Mouse (Mus musculus) liver, postnatal 0 days (tissue): ENCODE measurements at regions not wholly inside any gene's neighbourhood (a gene's known extent, or its start where the extent isn't known, plus 50 kb on each side); places are given as distances from the start of the nearest gene placed in this dataset.

Source experiments
- ATAC-seq: fragments of 200-750 bp; cut with Nextera tagmentation; 2 replicates; pipeline ENCODE4 v1.8.0; 2017; ENCODE audit warnings: mild to moderate bottlenecking, moderate library complexity
- DNase-seq: peaks from one replicate; pipeline ENCODE4 v3.0.0-alpha.2; 2016
- H3K27ac ChIP-seq: fragments of 300-500 bp; sonication (generic); 2 replicates; pipeline ENCODE4 v1.5.1; 2014; ENCODE audit warnings: antibody characterized with exemption, moderate library complexity, mild to moderate bottlenecking, low read depth
- H3K27me3 ChIP-seq: fragments of 300-500 bp; sonication (generic); 2 replicates; pipeline ENCODE4 v1.6.1; 2014; ENCODE audit warnings: low read length, control low read depth, mixed read lengths; ENCODE audit not compliant: insufficient read depth
- H3K36me3 ChIP-seq: fragments of 300-500 bp; sonication (generic); replicated peaks from 2 replicates; pipeline ENCODE4 v1.6.1; 2014; ENCODE audit warnings: mild to moderate bottlenecking, control low read depth, low read length, moderate library complexity, mixed read lengths; ENCODE audit not compliant: insufficient read depth
- H3K4me1 ChIP-seq: fragments of 300-500 bp; sonication (generic); 2 replicates; pipeline ENCODE4 v1.6.1; 2014; ENCODE audit warnings: antibody characterized with exemption, mild to moderate bottlenecking, control low read depth; ENCODE audit not compliant: insufficient read depth
- H3K4me2 ChIP-seq: fragments of 300-500 bp; sonication (generic); 2 replicates; pipeline ENCODE4 v1.6.1; 2014; ENCODE audit warnings: low read depth, mild to moderate bottlenecking, low read length, moderate library complexity, mixed read lengths
- H3K4me3 ChIP-seq: fragments of 300-500 bp; sonication (generic); 2 replicates; pipeline ENCODE4 v1.5.1; 2014; ENCODE audit warnings: low read depth, low read length
- H3K9ac ChIP-seq: fragments of 300-500 bp; sonication (generic); replicated peaks from 2 replicates; pipeline ENCODE4 v1.6.1; 2014; ENCODE audit warnings: mild to moderate bottlenecking, moderate library complexity
- H3K9me3 ChIP-seq: fragments of 300-500 bp; sonication (generic); 2 replicates; pipeline ENCODE4 v1.6.1; 2016; ENCODE audit warnings: mild to moderate bottlenecking, control low read depth, low read length, mixed read lengths
- CTCF ChIP-seq: sonication (generic); IDR thresholded peaks from 2 replicates; pipeline ENCODE4 v1.5.1; 2016; ENCODE audit warnings: antibody characterized with exemption, low read depth
- EP300 ChIP-seq: IDR thresholded peaks from 2 replicates; pipeline ENCODE4 v1.6.1; 2016; ENCODE audit warnings: antibody characterized with exemption, low read depth, mild to moderate bottlenecking
- WGBS: fragments of 180-500 bp; shearing (Covaris S2); extraction: QIAGEN DNeasy Blood & Tissue Kit; methylation state at CpG from one replicate; pipeline ENCODE4 v1.1.7; 2014; ENCODE audit not compliant: insufficient replicate concordance; 5-methylcytosine and 5-hydroxymethylcytosine counted together

- H3K36me3 ChIP-seq, result no peaks in the 10 kb centered on the region
- no peak overlapping the region for H3K27ac ChIP-seq
- H3K9me3 ChIP-seq, result no peaks in the 10 kb centered on the region
- DNase-seq (no peak), ATAC-seq (no peak)
- H3K4me2 ChIP-seq, result no peak overlapping the region
- H3K4me1 ChIP-seq, result no peaks in the 10 kb centered on the region
- no peak overlapping the region for H3K4me3 ChIP-seq
- 45% methylated on average over 4 of the region's 4 CpGs for WGBS
- TF ChIP-seq CTCF (no peak), EP300 (no peak)
- no peak overlapping the region for H3K9ac ChIP-seq
- H3K27me3 ChIP-seq, result no peaks in the 10 kb centered on the region
Observed at GRCm38 (mm10) chr11:84619713-84620112, 94.4 kb upstream of the Lhx1 start.

- no peak for ATAC-seq
- 83% methylated on average over 3 of the region's 3 CpGs for WGBS
- TF ChIP-seq EP300, result no peak
- TF ChIP-seq CTCF, result peak; percentile 43
Observed at GRCm38 (mm10) chr11:84618576-84618975, 93.2 kb upstream of the Lhx1 start.

GRCm38 (mm10) chr11:84612982-84613720, 87.8 kb upstream of the Lhx1 start:
- Histone ChIP-seq H3K4me3 (no peak overlapping the region), H3K4me1 (no peaks in the 10 kb centered on the region), H3K9ac (no peak overlapping the region), H3K36me3 (no peaks in the 10 kb centered on the region), H3K27me3 (0 out of 2 replicates have a peak, but pooled peaks cover 4% of the 10 kb centered on the region), H3K4me2 (no peak overlapping the region), H3K9me3 (no peaks in the 10 kb centered on the region), H3K27ac (no peak overlapping the region)
- WGBS, result 38% methylated on average over 9 of the region's 9 CpGs
- no peak for DNase-seq
- TF ChIP-seq CTCF, result no peak
- ATAC-seq, result no peak

More at GRCm38 (mm10) chr11:84618576-84618975, 93.2 kb upstream of the Lhx1 start:
- no peaks in the 10 kb centered on the region for H3K27me3 ChIP-seq
- no peaks in the 10 kb centered on the region for H3K4me1 ChIP-seq
- no peak overlapping the region for H3K9ac ChIP-seq
- H3K36me3 ChIP-seq, result no peaks in the 10 kb centered on the region
- no peaks in the 10 kb centered on the region for H3K9me3 ChIP-seq
- H3K4me2 ChIP-seq, result no peak overlapping the region
- no peak overlapping the region for H3K4me3 ChIP-seq
- no peak overlapping the region for H3K27ac ChIP-seq
- no peak for DNase-seq

- Histone ChIP-seq H3K9me3 (no peaks in the 10 kb centered on the region), H3K9ac (no peak overlapping the region), H3K27me3 (0 out of 2 replicates have a peak, but pooled peaks cover 4% of the 10 kb centered on the region), H3K4me3 (no peak overlapping the region), H3K4me1 (no peaks in the 10 kb centered on the region), H3K27ac (no peak overlapping the region), H3K36me3 (no peaks in the 10 kb centered on the region), H3K4me2 (no peak overlapping the region)
- ATAC-seq (no peak), DNase-seq (no peak)
- TF ChIP-seq CTCF (0 out of 2 replicates have a peak, but pooled peaks have one; percentile 12), EP300 (no peak)
- 42% methylated on average over 4 of the region's 4 CpGs for WGBS
Observed at GRCm38 (mm10) chr11:84611625-84611879, 86.2 kb upstream of the Lhx1 start.

- Histone ChIP-seq H3K9me3 (no peaks in the 10 kb centered on the region), H3K27ac (no peak overlapping the region), H3K27me3 (0 out of 2 replicates have a peak, but pooled peaks cover 4% of the 10 kb centered on the region), H3K4me1 (no peaks in the 10 kb centered on the region), H3K9ac (no peak overlapping the region), H3K4me2 (no peak overlapping the region), H3K36me3 (no peaks in the 10 kb centered on the region), H3K4me3 (no peak overlapping the region)
- no peak for ATAC-seq
- 69% methylated on average over 7 of the region's 7 CpGs for WGBS
- TF ChIP-seq EP300 (no peak), CTCF (no peak)
- DNase-seq, result no peak
Observed at GRCm38 (mm10) chr11:84610774-84611624, 85.7 kb upstream of the Lhx1 start.

- Histone ChIP-seq H3K27me3 (peaks cover 8% of the 10 kb centered on the region; the same call in 1 of the 2 replicates), H3K9me3 (no peaks in the 10 kb centered on the region), H3K27ac (no peak overlapping the region), H3K9ac (no peak overlapping the region), H3K4me2 (no peak overlapping the region), H3K4me3 (no peak overlapping the region), H3K36me3 (no peaks in the 10 kb centered on the region), H3K4me1 (no peaks in the 10 kb centered on the region; the same call in 1 of the 2 replicates)
- WGBS, result 18% methylated on average over 6 of the region's 6 CpGs
- no peak for TF ChIP-seq EP300
- TF ChIP-seq CTCF, result no peak
- ATAC-seq (no peak), DNase-seq (no peak)
Observed at GRCm38 (mm10) chr11:84604781-84605180, 79.4 kb upstream of the Lhx1 start.
